Mouse (Mus musculus): Measurements from ENCODE around the gene Lipa.

Lipa gene

GRCm38 (mm10) chr19:34464453-34464852 lies 62.8 kb downstream of the Lipa start:
- DNase-seq (ENCODE audit: low read depth, low spot score): no peak
- Histone ChIP-seq H3K27me3 (ENCODE audit: control insufficient read depth, insufficient read depth, low read length, poor library complexity, severe bottlenecking) (no peaks in the 10 kb centered on the region), H3K36me3 (ENCODE audit: control insufficient read depth, insufficient read depth, low read length, poor library complexity, severe bottlenecking) (no peaks in the 10 kb centered on the region)

- no peak for DNase-seq (ENCODE audit: low read depth, low spot score)
- Histone ChIP-seq H3K36me3 (ENCODE audit: control insufficient read depth, insufficient read depth, low read length, poor library complexity, severe bottlenecking) (no peaks in the 10 kb centered on the region), H3K27me3 (ENCODE audit: control insufficient read depth, insufficient read depth, low read length, poor library complexity, severe bottlenecking) (no peaks in the 10 kb centered on the region)
Measured at GRCm38 (mm10) chr19:34461451-34462019, 65.7 kb downstream of the Lipa start.

GRCm38 (mm10) chr19:34450784-34451370 lies 76.4 kb downstream of the Lipa start:
- no peaks in the 10 kb centered on the region for H3K36me3 ChIP-seq (ENCODE audit: control insufficient read depth, insufficient read depth, low read length, poor library complexity, severe bottlenecking)
- DNase-seq (ENCODE audit: low read depth, low spot score): no peak

GRCm38 (mm10) chr19:34448851-34449250 lies 78.4 kb downstream of the Lipa start:
- no peak for DNase-seq (ENCODE audit: low read depth, low spot score)
- no peaks in the 10 kb centered on the region for H3K36me3 ChIP-seq (ENCODE audit: control insufficient read depth, insufficient read depth, low read length, poor library complexity, severe bottlenecking)

More at GRCm38 (mm10) chr19:34450784-34451370, 76.4 kb downstream of the Lipa start:
- H3K27me3 ChIP-seq (ENCODE audit: control insufficient read depth, insufficient read depth, low read length, poor library complexity, severe bottlenecking): no peaks in the 10 kb centered on the region

GRCm38 (mm10) chr19:34445410-34446012 lies 81.8 kb downstream of the Lipa start:
- no peak for DNase-seq (ENCODE audit: low read depth, low spot score)
- no peaks in the 10 kb centered on the region for H3K27me3 ChIP-seq (ENCODE audit: control insufficient read depth, insufficient read depth, low read length, poor library complexity, severe bottlenecking)
- H3K36me3 ChIP-seq (ENCODE audit: control insufficient read depth, insufficient read depth, low read length, poor library complexity, severe bottlenecking): no peaks in the 10 kb centered on the region

More at GRCm38 (mm10) chr19:34448851-34449250, 78.4 kb downstream of the Lipa start:
- H3K27me3 ChIP-seq (ENCODE audit: control insufficient read depth, insufficient read depth, low read length, poor library complexity, severe bottlenecking): no peaks in the 10 kb centered on the region

GRCm38 (mm10) chr19:34444785-34445184 lies 82.5 kb downstream of the Lipa start:
- Histone ChIP-seq H3K27me3 (ENCODE audit: control insufficient read depth, insufficient read depth, low read length, poor library complexity, severe bottlenecking) (no peaks in the 10 kb centered on the region), H3K36me3 (ENCODE audit: control insufficient read depth, insufficient read depth, low read length, poor library complexity, severe bottlenecking) (no peaks in the 10 kb centered on the region)
- DNase-seq (ENCODE audit: low read depth, low spot score): no peak
